Mouse (Mus musculus) layer of hippocampus, postnatal 25 days (tissue): ENCODE results near the gene F3. TPM values are rescaled to one million over a fixed set of nuclear protein-coding genes. Genes with fewer than 3 reads are reported as not detected.
"Not testable (repeated sequence)": the region's sequence is repeated elsewhere in the genome, so short reads cannot be mapped to it uniquely, and the experiment has no call there.

Source experiments
- DNase-seq, 2 experiments: peaks; one replicate each; pipeline ENCODE4 v3.0.0; 2022; ENCODE audit warnings: mixed read lengths in 2 of 2, low spot score in 1 of 2; ENCODE audit errors: extremely low spot score in 1 of 2
- total RNA-seq, 2 experiments: library from RNA; stranded (reverse); gene quantifications; 2 replicates each; pipeline ENCODE4 v1.2.3; 2021

The F3 gene
- total RNA-seq, 2 experiments from 2014 or later, result 46.4 to 55.8 TPM

DNA sequence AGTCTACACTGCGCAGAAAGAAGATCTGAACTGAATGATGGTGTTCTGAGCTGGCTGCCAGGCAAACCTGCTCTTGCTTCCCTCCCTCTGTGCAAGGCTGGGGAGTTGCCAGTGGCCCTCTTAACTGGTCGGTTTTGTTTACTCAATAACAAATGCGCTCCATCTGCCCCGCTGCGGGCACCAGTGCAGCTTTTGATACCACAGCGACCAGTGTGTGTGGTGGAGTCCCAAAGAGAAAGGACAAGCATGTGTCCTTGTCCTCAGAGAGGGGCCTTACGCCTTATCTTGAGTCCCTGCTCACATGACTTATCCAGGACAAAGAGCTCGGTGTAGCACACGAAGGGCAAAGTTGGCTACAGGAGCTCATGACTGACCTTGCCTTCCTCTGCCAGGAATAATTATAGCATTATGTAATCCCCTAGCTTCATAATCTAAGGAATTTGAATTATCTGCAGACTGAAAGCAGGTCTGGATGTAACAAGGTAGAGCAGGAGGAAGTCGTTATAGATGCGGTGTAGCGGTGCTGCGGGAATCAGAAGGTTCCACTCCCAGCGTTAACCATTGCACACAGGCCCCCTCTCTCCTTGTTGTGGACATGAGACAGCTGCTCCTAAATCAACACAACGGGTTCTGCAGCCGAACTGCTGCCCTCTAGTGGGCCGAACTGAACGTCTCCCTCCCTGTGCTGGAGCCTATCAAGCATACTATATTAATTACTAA, 12.8 kb downstream of the F3 start:
- DNase-seq, result peak; percentile 62 to 85

GRCm38 (mm10) chr3:121737453-121737852, 14.1 kb downstream of the F3 start:
- peak in 1 of 2 experiments; percentile 42 for DNase-seq

- DNase-seq, result no peak
These were observed 14.6 kb downstream of the F3 start for GRCm38 (mm10) chr3:121737901-121738300.

DNA sequence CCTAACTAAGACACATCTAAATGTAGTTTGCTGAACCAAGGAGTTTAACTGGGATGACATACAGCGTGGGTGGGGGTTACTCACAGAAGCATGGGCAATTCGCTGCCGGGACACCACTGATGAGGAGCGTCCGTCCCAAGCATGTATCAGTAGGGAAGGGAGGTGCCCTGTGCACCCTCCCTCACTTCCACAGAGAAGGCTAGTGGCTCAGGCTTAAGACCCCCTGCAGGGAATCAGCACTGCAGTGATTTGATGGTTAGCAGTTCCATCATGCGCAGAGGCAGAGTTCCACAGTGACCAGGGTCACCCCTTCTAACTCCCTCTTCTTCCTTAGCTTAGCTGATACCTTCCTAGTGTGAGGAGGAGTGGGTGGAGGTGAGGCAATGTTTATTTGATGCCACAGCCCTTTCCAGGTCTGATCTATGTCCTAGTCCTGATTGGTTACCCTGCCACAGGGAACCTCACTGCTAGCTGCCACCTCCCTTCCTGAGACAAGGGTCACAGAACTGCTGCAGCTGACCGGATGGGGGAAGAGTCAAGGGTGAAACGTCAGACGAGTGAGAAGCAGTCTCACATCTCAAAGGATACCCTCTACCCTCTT, 15.5 kb downstream of the F3 start:
- no peak for DNase-seq

DNA sequence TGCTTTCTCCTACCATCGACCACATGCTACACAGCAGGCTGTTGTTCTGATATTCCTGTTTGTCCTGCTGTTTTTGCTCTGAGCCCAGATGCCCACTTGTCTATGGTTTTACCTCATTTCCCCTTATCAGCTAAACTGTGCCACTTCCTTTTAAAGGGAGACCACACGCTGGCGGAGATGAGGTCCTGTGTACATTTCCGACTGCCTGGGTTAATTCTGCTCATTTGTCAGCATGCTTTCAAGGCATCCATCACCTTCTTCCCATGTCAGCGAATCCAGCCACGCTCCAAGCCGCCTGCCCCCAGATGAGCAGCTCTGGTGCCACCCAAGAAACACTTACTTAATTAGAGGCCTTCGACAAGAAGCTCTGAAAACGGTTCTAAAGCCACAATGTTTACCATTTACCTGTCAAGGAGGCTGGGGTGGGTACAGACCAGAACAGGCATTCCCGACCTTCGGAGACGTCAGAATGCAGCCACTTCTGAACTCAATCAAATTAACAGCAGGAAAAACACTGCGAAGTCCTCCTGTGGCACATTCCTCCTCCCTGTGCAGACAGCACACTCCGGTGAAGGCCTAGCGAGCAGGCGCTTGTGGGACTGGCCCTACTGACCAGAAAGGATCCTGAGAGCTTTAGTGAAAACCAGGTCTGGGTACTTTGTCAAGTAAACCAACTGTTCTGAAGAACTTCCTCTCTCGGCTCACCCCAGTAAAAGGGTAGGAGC, 16.3 kb downstream of the F3 start:
- DNase-seq, result no peak

DNA sequence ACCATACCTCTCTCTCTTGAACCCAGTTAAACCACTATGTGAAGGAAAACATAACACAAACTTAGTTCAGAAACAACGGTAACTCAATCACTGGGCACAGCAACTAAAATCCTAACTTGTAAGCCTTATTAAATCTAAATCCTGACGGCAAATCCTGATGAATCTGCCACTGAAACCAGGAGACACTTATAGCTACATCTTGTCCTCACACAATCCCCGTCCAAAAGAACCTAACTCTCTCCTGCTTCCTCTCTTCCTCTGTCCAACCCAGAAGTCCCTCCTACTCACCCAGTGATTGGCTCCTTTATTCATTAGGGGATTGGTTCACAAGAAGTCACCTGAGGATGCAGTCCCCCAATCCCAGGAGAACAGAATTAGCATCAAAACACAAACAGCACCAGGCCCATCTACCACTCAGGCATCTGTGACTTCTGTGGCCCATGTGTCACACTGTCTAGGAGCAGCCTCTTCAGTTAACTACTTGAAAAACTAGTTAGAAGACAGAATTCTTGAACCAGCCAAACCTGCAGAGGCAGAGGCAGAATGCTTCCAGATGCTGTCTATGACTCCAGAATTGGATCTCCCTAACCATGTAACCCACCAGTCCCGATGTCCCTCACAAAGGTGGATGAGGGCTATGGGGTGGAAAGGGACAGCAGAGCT, 18.0 kb downstream of the F3 start:
- DNase-seq, result not testable (repeated sequence)

DNA sequence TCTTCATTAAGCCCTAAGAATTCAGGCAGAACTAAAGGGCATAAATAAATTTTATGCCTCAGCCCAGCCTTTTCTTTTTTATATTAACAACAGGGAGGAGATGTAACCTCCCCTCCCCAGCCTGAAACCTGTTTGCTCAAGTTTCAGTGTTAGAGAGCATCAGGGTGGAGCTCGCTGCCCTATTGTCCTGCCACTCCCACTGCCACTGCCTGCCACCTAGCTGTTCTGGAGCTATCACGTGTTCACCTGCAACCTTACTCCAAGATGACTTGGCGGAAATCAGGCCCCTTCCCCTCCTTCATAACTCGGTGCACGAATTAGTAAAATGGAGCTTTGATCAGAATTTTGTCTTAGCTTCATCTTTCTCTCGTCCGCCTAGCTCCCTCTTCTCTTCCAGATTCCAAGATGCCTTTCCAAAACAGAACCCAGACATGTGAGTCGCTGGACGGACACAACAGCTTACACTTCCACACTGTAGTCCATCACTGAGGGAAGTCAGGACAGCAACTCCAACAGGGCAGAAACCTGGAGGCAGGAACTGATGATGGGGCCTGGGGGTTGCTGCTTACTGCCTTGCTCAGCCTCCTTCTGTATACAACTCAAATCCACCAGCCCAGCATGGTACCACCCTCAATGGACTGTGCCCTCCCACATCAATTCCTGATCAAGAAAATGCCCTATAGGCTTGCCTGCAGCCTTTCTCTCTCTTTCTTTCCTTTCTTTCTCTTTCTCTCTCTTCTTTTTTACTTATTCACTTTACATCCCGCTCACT, 31.2 kb downstream of the F3 start:
- DNase-seq, result not testable (repeated sequence)

DNA sequence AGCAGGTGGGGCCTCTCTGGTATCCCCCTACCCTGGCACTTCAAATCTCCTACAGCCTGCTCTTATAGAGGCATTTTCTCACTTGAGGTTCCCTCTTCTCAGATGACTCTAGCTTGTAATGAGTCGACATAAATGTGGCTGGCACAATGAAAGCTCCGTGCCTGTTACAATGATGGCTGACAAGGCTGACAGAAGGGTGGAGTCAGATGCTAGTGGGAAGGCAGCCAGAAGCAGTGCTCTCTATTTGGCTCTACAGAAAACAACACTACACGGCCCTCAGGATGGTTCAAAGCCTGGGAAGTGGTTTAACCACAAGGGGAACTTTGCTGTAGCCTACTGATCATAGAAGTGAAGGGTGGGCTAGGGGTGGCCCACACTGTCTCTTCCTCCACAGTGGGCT, 31.8 kb downstream of the F3 start:
- no peak for DNase-seq

GRCm38 (mm10) chr3:121758373-121758772, 35.0 kb downstream of the F3 start:
- no peak for DNase-seq

DNA sequence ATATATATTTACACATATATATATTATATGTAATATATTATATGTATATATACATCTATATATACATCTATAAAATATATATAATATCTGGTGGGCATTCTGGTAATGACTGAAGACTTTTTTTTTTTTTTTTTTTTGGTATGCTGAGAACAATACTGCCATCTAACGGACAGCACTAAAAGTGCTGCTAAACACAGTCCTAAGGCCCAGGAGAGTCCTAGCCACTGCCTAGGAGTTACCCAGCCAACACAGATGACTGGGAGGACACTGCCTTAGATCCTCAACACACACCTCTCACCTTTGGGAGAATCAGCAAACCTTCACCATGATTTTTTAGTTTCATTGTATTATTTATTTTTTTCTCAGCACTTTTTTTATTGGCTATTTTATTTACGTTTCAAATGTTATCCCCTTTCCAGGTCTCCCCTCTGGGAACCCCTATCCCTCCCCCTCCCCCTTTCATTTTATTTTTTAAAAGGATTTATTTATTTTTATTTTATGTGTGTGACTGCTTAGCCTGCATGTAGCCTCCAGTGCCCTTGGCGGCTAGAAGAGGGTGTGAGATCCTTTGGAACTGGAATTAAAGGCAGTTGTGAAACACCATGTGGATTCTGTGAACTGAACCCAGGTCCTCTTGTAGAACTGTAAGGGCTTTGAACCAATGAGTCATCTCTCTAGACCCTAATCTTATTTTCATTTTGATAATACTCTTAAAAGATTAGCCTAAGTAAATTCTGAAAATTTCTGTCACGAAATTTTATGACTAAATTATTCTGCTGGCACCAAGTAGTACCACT, 38.9 kb downstream of the F3 start:
- no peak for DNase-seq

GRCm38 (mm10) chr3:121766048-121766447, 42.7 kb downstream of the F3 start:
- DNase-seq, result no peak

DNA sequence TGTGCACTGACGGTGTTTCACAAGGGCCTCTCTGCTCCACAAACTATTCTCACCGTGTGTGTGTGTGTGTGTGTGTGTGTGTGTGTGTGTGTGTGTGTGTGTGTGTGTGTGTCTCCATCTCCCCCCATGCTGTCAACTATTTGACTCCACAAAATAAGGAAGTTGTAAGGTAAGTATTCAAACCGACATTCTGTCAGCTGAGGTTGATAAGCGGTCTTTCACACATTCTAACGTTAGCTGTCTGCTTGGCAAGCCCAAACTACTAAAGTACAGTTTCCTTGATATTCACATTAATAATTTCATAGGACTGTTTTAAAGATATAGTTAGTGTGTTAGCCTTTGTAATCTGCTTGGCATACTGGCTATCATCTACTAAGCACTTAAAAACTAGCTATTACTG, 43.5 kb downstream of the F3 start:
- DNase-seq, result no peak

DNA sequence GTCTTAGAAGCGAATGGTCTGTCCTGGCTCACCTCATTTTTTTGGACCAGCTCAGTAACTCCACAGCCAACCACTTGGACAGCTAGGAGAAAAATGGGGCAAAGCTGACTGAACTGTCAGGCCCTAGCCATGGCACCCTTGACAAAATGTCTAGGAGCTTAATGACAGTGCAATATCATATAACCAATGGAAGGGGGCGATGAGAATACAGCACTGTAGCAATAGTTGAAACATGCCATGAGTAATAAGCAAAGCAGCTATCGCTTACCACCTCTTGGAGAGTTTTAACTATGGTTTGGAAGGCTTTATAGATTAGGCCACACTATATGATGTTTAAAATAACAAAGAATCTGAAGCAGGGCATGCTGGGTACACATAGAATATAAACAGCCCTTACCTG, 45.4 kb downstream of the F3 start:
- DNase-seq, result no peak

- DNase-seq, result not testable (repeated sequence)
These were observed 50.0 kb downstream of the F3 start for GRCm38 (mm10) chr3:121773336-121773735.

GRCm38 (mm10) chr3:121777943-121778342, 54.6 kb downstream of the F3 start:
- DNase-seq, result peak; percentile 41 to 63

GRCm38 (mm10) chr3:121783020-121783419, 59.7 kb downstream of the F3 start:
- no peak for DNase-seq
